Mouse (Mus musculus): ENCODE data around the gene Fgr.

DNA sequence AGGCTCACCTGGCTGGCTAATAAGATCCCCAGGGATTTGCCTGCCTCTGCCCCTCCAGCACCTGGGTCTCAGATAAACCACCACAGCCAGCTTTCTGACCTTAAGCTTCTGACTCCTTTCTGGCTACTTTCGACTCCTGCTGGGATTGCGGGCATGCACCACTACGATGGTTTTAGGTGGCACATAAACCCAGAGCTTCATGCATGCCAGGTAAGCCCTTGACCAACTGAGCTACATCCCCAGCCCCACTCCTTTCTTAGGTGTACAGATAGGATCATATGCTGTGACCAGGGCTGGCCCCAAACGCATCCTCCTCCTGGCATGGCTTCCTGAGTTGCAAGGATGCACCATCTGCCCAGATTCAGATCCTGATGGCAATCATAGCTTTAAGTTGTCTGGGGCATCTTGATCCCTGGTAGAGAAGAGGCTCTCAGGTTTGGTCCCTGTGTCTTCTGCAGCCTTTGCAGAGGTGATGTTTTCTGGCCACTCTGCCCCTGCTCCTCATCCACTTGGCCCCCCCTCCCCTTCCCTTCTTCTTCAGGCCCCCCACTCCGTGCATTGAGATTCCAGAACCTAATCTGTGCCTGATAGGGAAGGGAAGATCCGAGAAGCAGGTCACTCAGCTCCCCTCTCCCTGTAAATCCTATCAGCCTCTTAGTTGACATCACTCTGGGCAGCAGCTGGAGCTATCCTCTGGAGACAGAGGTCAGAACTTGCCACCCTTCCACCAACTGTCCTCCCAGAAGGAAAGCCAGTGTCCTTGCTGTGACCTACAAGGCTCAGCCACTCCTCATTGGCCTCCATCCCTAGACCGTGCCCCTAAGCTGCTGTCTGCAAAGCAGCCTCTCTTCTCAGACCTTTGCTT, 19.1 kb upstream of the Fgr start:
- no peak for TF ChIP-seq POLR2A (IDR thresholded peaks at IDR 0.05; ENCODE audit: borderline replicate concordance, insufficient read depth, low read length)
- no peak for TF ChIP-seq CTCF (IDR thresholded peaks at IDR 0.05; ENCODE audit: borderline replicate concordance, insufficient read depth, low read depth, low read length)
